Mouse (Mus musculus) heart, embryonic 16.5 days (tissue): ENCODE results near the gene Sgms1. TPM values are rescaled to one million over a fixed set of nuclear protein-coding genes. Genes with fewer than 3 reads are reported as not detected.

Experiments used
- ATAC-seq: fragments of 200-750 bp; cut with Nextera tagmentation; replicated peaks from 2 replicates; pipeline ENCODE4 v1.8.0; 2017; ENCODE audit warnings: moderate number of reproducible peaks; ENCODE audit not compliant: insufficient read depth, low FRiP score; ENCODE audit errors: extremely low read depth
- H3K27ac ChIP-seq: fragments of 300-500 bp; sonication (generic); 2 replicates; pipeline ENCODE4 v1.5.1; 2014; ENCODE audit warnings: mild to moderate bottlenecking, low read length, control low read depth, moderate library complexity
- H3K27me3 ChIP-seq: fragments of 300-500 bp; sonication (generic); 2 replicates; pipeline ENCODE4 v1.6.1; 2014; ENCODE audit warnings: low read length, mixed read lengths; ENCODE audit not compliant: control insufficient read depth, insufficient read depth
- H3K36me3 ChIP-seq: fragments of 300-500 bp; sonication (generic); 2 replicates; pipeline ENCODE4 v1.6.1; 2014; ENCODE audit not compliant: control insufficient read depth, insufficient read depth
- H3K4me1 ChIP-seq: fragments of 300-500 bp; sonication (generic); 2 replicates; pipeline ENCODE4 v1.6.1; 2014; ENCODE audit warnings: low read length, mixed read lengths; ENCODE audit not compliant: control insufficient read depth, insufficient read depth
- H3K4me2 ChIP-seq: fragments of 300-500 bp; sonication (generic); 2 replicates; pipeline ENCODE4 v1.6.1; 2014; ENCODE audit warnings: low read depth, mild to moderate bottlenecking, control low read depth, low read length
- H3K4me3 ChIP-seq: fragments of 300-500 bp; sonication (generic); 2 replicates; pipeline ENCODE4 v1.5.1; 2014; ENCODE audit warnings: mild to moderate bottlenecking, control low read depth, low read length
- H3K9ac ChIP-seq: fragments of 300-500 bp; sonication (generic); 2 replicates; pipeline ENCODE4 v1.6.1; 2014; ENCODE audit warnings: low read length, control low read depth
- H3K9me3 ChIP-seq: fragments of 300-500 bp; sonication (generic); replicated peaks from 2 replicates; pipeline ENCODE4 v1.6.1; 2016; ENCODE audit warnings: low read length; ENCODE audit not compliant: control insufficient read depth
- WGBS: fragments of 180-500 bp; shearing (Covaris S2); extraction: QIAGEN DNeasy Blood & Tissue Kit; methylation state at CpG from one replicate; pipeline ENCODE4 v1.1.7; 2014; 5-methylcytosine and 5-hydroxymethylcytosine counted together
- polyA plus RNA-seq: library from polyadenylated mRNA; unstranded; fragments of >200 nt; fragmentation: Nextera tagmentation; extraction: Ambion mirVana; gene quantifications from 2 replicates; pipeline ENCODE4 v1.2.1, GENCODE M21; 2015

The Sgms1 gene
- polyA plus RNA-seq, 1 experiment from 2014 or later, result 40.1 TPM

- 64% methylated on average over 5 of the region's 5 CpGs for WGBS
- Histone ChIP-seq H3K4me1 (peaks cover 20% of the 10 kb centered on the region), H3K4me3 (no peak overlapping the region), H3K9me3 (no peaks in the 10 kb centered on the region), H3K4me2 (no peak overlapping the region), H3K27ac (no peak overlapping the region), H3K9ac (no peak overlapping the region), H3K27me3 (no peaks in the 10 kb centered on the region), H3K36me3 (no peaks in the 10 kb centered on the region)
- ATAC-seq, result no peak
Measured at GRCm38 (mm10) chr19:32258146-32258545, 131.4 kb downstream of the Sgms1 start.

GRCm38 (mm10) chr19:32257616-32258015 is 131.9 kb downstream of the Sgms1 start:
- Histone ChIP-seq H3K4me2 (no peak overlapping the region), H3K36me3 (no peaks in the 10 kb centered on the region), H3K27ac (no peak overlapping the region), H3K4me3 (no peak overlapping the region), H3K4me1 (peaks cover 22% of the 10 kb centered on the region), H3K27me3 (no peaks in the 10 kb centered on the region), H3K9ac (no peak overlapping the region), H3K9me3 (no peaks in the 10 kb centered on the region)
- 87% methylated on average over 3 of the region's 3 CpGs for WGBS
- no peak for ATAC-seq

- no peaks in the 10 kb centered on the region for H3K27me3 ChIP-seq
- no peak overlapping the region for H3K4me3 ChIP-seq
- no peak overlapping the region for H3K9ac ChIP-seq
- H3K4me1 ChIP-seq, result peaks cover 27% of the 10 kb centered on the region
- ATAC-seq, result no peak
- H3K36me3 ChIP-seq, result no peaks in the 10 kb centered on the region
- no peak overlapping the region for H3K27ac ChIP-seq
- H3K4me2 ChIP-seq, result no peak overlapping the region
- H3K9me3 ChIP-seq, result no peaks in the 10 kb centered on the region
- WGBS, result 66% methylated on average over 4 of the region's 4 CpGs
Measured at GRCm38 (mm10) chr19:32256706-32257415, 132.7 kb downstream of the Sgms1 start.

GRCm38 (mm10) chr19:32255429-32256185 is 133.9 kb downstream of the Sgms1 start:
- H3K36me3 ChIP-seq, result no peaks in the 10 kb centered on the region
- H3K4me2 ChIP-seq, result no peak overlapping the region
- H3K27ac ChIP-seq, result no peak overlapping the region
- ATAC-seq, result no peak
- peaks cover 27% of the 10 kb centered on the region for H3K4me1 ChIP-seq
- no peak overlapping the region for H3K4me3 ChIP-seq
- H3K9me3 ChIP-seq, result no peaks in the 10 kb centered on the region
- 61% methylated on average over 6 of the region's 6 CpGs for WGBS
- no peaks in the 10 kb centered on the region for H3K27me3 ChIP-seq
- no peak overlapping the region for H3K9ac ChIP-seq

- no peaks in the 10 kb centered on the region for H3K27me3 ChIP-seq
- H3K27ac ChIP-seq, result peak overlapping the region; percentile 50
- 57% methylated on average over 8 of the region's 8 CpGs for WGBS
- no peak for ATAC-seq
- no peak overlapping the region for H3K4me2 ChIP-seq
- no peak overlapping the region for H3K4me3 ChIP-seq
- no peaks in the 10 kb centered on the region for H3K36me3 ChIP-seq
- no peaks in the 10 kb centered on the region for H3K9me3 ChIP-seq
- H3K4me1 ChIP-seq, result peaks cover 27% of the 10 kb centered on the region
- H3K9ac ChIP-seq, result no peak overlapping the region
Measured at GRCm38 (mm10) chr19:32254739-32255344, 134.7 kb downstream of the Sgms1 start.

- H3K27me3 ChIP-seq, result no peaks in the 10 kb centered on the region
- H3K4me1 ChIP-seq, result peaks cover 27% of the 10 kb centered on the region
- 51% methylated on average over 2 of the region's 2 CpGs for WGBS
Measured at GRCm38 (mm10) chr19:32254204-32254603, 135.3 kb downstream of the Sgms1 start.

GRCm38 (mm10) chr19:32252987-32253386 is 136.5 kb downstream of the Sgms1 start:
- Histone ChIP-seq H3K27me3 (no peaks in the 10 kb centered on the region), H3K4me2 (no peak overlapping the region), H3K9me3 (no peaks in the 10 kb centered on the region), H3K9ac (no peak overlapping the region), H3K4me1 (peaks cover 23% of the 10 kb centered on the region), H3K36me3 (no peaks in the 10 kb centered on the region), H3K4me3 (no peak overlapping the region), H3K27ac (no peak overlapping the region)
- 81% methylated on average over 7 of the region's 7 CpGs for WGBS
- no peak for ATAC-seq

More at GRCm38 (mm10) chr19:32254204-32254603, 135.3 kb downstream of the Sgms1 start:
- no peak for ATAC-seq
- Histone ChIP-seq H3K36me3 (no peaks in the 10 kb centered on the region), H3K27ac (no peak overlapping the region), H3K4me2 (no peak overlapping the region), H3K9me3 (no peaks in the 10 kb centered on the region), H3K4me3 (no peak overlapping the region), H3K9ac (no peak overlapping the region)

- Histone ChIP-seq H3K4me3 (no peak overlapping the region), H3K27ac (no peak overlapping the region), H3K4me1 (peaks cover 23% of the 10 kb centered on the region), H3K4me2 (no peak overlapping the region), H3K27me3 (no peaks in the 10 kb centered on the region), H3K36me3 (no peaks in the 10 kb centered on the region), H3K9ac (no peak overlapping the region), H3K9me3 (no peaks in the 10 kb centered on the region)
- WGBS, result 51% methylated on average over 3 of the region's 3 CpGs
- ATAC-seq, result no peak; the same call in 1 of the 2 replicates
Measured at GRCm38 (mm10) chr19:32252451-32252850, 137.1 kb downstream of the Sgms1 start.
